ENCODE assay signal across 11 mouse cellular contexts in the genomic region with DNA sequence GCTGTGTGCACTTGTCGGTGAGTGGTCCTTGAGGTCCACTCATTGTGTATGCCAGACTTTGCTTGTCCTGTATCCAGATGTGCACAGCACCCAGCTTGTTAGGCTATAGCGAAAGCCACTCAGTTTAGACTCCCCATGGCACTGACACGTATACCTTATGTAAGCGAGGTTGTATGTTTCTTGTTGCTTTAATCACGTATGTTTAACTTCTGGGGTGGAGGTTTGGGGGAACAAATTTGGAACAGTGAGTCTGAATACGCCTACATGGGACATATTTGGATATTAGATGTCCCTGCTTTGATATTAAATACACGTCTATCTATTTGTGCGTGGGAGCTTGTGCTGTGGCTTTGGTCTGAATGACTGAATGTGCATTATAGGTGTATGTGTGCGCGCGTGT. TPM values are rescaled to one million over a fixed set of nuclear protein-coding genes. Genes with fewer than 3 reads are reported as not detected.
DNase-seq lines count a peak whose midpoint lies in the region; ATAC-seq lines count a peak whose summit lies in the region.
"Had no signal": no experiment of that assay in that cellular context is flagged by ENCODE, and none has a peak within 500 bp of the region (broad histone marks: within the 10 kb centered on the region; RNA-seq: fewer than 3 reads in every experiment).

No protein-coding gene starts in this region.

- H3K4me3 ChIP-seq in forebrain, embryonic 10.5 days = peak overlapping the region; percentile 22; the same call in 1 of the 2 replicates
- 0 out of 2 replicates have a peak overlapping the region, but pooled peaks have one; percentile 1 for H3K4me3 ChIP-seq in hindbrain, embryonic 14.5 days (replicated peaks; ENCODE audit: low read length)
- peak overlapping the region; percentile 6; the same call in 1 of the 2 replicates for H3K4me3 ChIP-seq in midbrain, embryonic 16.5 days (ENCODE audit: low read depth, low read length)
- H3K4me3 ChIP-seq: kidney, embryonic 15.5 days had no signal

- peaks cover 69% of the 10 kb centered on the region for H3K27me3 ChIP-seq in forebrain, embryonic 10.5 days (ENCODE audit: poor library complexity, severe bottlenecking)
- no peaks in the 10 kb centered on the region for H3K27me3 ChIP-seq in hindbrain, embryonic 14.5 days (ENCODE audit: control insufficient read depth, insufficient read depth, low read length)
- H3K27me3 ChIP-seq in midbrain, embryonic 16.5 days (ENCODE audit: control insufficient read depth, insufficient read depth, low read depth, low read length) = no peaks in the 10 kb centered on the region

- H3K4me1 ChIP-seq in forebrain, embryonic 10.5 days = peaks cover 74% of the 10 kb centered on the region
- H3K4me1 ChIP-seq in hindbrain, embryonic 14.5 days (replicated peaks; ENCODE audit: control insufficient read depth, insufficient read depth, low read length) = peaks cover 52% of the 10 kb centered on the region
- H3K4me1 ChIP-seq in midbrain, embryonic 16.5 days (ENCODE audit: control insufficient read depth, insufficient read depth, low read length) = peaks cover 56% of the 10 kb centered on the region

- ATAC-seq in frontal cortex, adult (ENCODE audit: low TSS enrichment) = peak; percentile 1
- 0 out of 2 replicates have a peak, but pooled peaks have one; percentile 0 for ATAC-seq in hindbrain, embryonic 14.5 days (ENCODE audit: low FRiP score)
- ATAC-seq in midbrain, embryonic 16.5 days = no peak; the same call in 1 of the 2 replicates
- no peak for ATAC-seq in monocyte, adult 5-6 weeks (replicated peaks; ENCODE audit: insufficient number of reproducible peaks, low FRiP score, low TSS enrichment, poor library complexity, severe bottlenecking)

- peak overlapping the region; percentile 95; the same call in 1 of the 2 replicates for H3K27ac ChIP-seq in forebrain, embryonic 10.5 days
- peak overlapping the region; percentile 97 for H3K27ac ChIP-seq in hindbrain, embryonic 14.5 days
- peak overlapping the region; percentile 97 for H3K27ac ChIP-seq in midbrain, embryonic 16.5 days (ENCODE audit: low read length)
- H3K27ac ChIP-seq: kidney, embryonic 15.5 days; macrophage had no signal

- intact Hi-C loops in gastrocnemius, postnatal 36 days (cut with DNase I) = no loop called here
- intact Hi-C loops in gastrocnemius, postnatal 14 days (cut with DNase I; ENCODE audit: low total_unique reads) = no loop called here

- H3K9me3 ChIP-seq in forebrain, embryonic 10.5 days = no peaks in the 10 kb centered on the region
- no peaks in the 10 kb centered on the region for H3K9me3 ChIP-seq in hindbrain, embryonic 14.5 days (ENCODE audit: control insufficient read depth, low read length)
- H3K9me3 ChIP-seq in midbrain, embryonic 16.5 days (replicated peaks; ENCODE audit: control insufficient read depth, low read length, poor library complexity, severe bottlenecking) = no peaks in the 10 kb centered on the region
- H3K9me3 ChIP-seq: kidney, embryonic 15.5 days had no signal

- 0 out of 2 replicates have a peak overlapping the region, but pooled peaks have one; percentile 32 for H3K9ac ChIP-seq in hindbrain, embryonic 14.5 days
- peak overlapping the region; percentile 31; the same call in 1 of the 2 replicates for H3K9ac ChIP-seq in midbrain, embryonic 16.5 days (ENCODE audit: low read depth, low read length)
- H3K9ac ChIP-seq: kidney, embryonic 15.5 days had no signal

- H3K36me3 ChIP-seq in forebrain, embryonic 10.5 days (replicated peaks) = no peaks in the 10 kb centered on the region
- no peaks in the 10 kb centered on the region for H3K36me3 ChIP-seq in hindbrain, embryonic 14.5 days (replicated peaks; ENCODE audit: control insufficient read depth, insufficient read depth)
- H3K36me3 ChIP-seq in midbrain, embryonic 16.5 days (ENCODE audit: control insufficient read depth, insufficient read depth, low read length) = no peaks in the 10 kb centered on the region
- H3K36me3 ChIP-seq: kidney, embryonic 15.5 days had no signal

- H3K4me2 ChIP-seq in hindbrain, embryonic 14.5 days (replicated peaks) = peak overlapping the region; percentile 61
- H3K4me2 ChIP-seq in midbrain, embryonic 16.5 days (ENCODE audit: low read length) = peak overlapping the region; percentile 59
- H3K4me2 ChIP-seq: kidney, embryonic 15.5 days had no signal

- DNase-seq in frontal cortex, postnatal 14 days (ENCODE audit: low spot score in 2 of 2) = no peak
- DNase-seq in forebrain, embryonic 10.5 days (ENCODE audit: extremely low spot score, low spot score) = no peak
- DNase-seq in hindbrain, embryonic 14.5 days (ENCODE audit: low spot score) = peak; percentile 29
- DNase-seq in gastrocnemius, postnatal 36 days = no peak
- no peak for DNase-seq in gastrocnemius, postnatal 14 days

- 76% methylated on average over 11 of the region's 11 CpGs for WGBS in forebrain, embryonic 10.5 days
- 45% methylated on average over 11 of the region's 11 CpGs for WGBS in hindbrain, embryonic 14.5 days
- 41% methylated on average over 11 of the region's 11 CpGs for WGBS in midbrain, embryonic 16.5 days

RNA-seq across cellular contexts. Expression of a gene that starts 2.4 kb away (rescaled TPM):
- 2.2 and 2.9 TPM in 2 replicates for polyA plus RNA-seq in forebrain, embryonic 10.5 days (2016; fragmentation: Nextera tagmentation; extraction: Ambion mirVana)
- polyA plus RNA-seq in hindbrain, embryonic 14.5 days (2014; fragmentation: Nextera tagmentation; extraction: Ambion mirVana) = 15.4 and 16.3 TPM in 2 replicates
- polyA plus RNA-seq in midbrain, embryonic 16.5 days (2015; fragmentation: Nextera tagmentation; extraction: Ambion mirVana) = 11.9 and 14.3 TPM in 2 replicates
- 1 to 10 TPM; 1.7 to 1.8 TPM for total RNA-seq in gastrocnemius, postnatal 36 days (2021)
- not detected in 3 replicates for total RNA-seq in monocyte, adult 5-6 weeks (2017)
- total RNA-seq in gastrocnemius, postnatal 14 days (2021) = 1 to 10 TPM; 2.6 to 3.3 TPM
- total RNA-seq: neutrophil, adult 5-6 weeks had no signal

RNA-seq across cellular contexts. Expression of a gene that starts 13.1 kb away (rescaled TPM):
- 30.0 and 31.0 TPM in 2 replicates for polyA plus RNA-seq in forebrain, embryonic 10.5 days (2016; fragmentation: Nextera tagmentation; extraction: Ambion mirVana)
- polyA plus RNA-seq in hindbrain, embryonic 14.5 days (2014; fragmentation: Nextera tagmentation; extraction: Ambion mirVana) = 23.9 and 24.0 TPM in 2 replicates
- 24.7 and 31.2 TPM in 2 replicates for polyA plus RNA-seq in midbrain, embryonic 16.5 days (2015; fragmentation: Nextera tagmentation; extraction: Ambion mirVana)
- total RNA-seq in gastrocnemius, postnatal 36 days (2021) = 1 to 10 TPM; 5.2 to 6.1 TPM
- total RNA-seq in monocyte, adult 5-6 weeks (2017) = 10.6 to 30.0 TPM (median 24.7 TPM) in 3 replicates
- total RNA-seq in gastrocnemius, postnatal 14 days (2021) = 1 to 10 TPM; 5.1 TPM

RNA-seq across cellular contexts. Expression of a gene that starts 52.1 kb away (rescaled TPM):
- polyA plus RNA-seq in forebrain, embryonic 10.5 days (2016; fragmentation: Nextera tagmentation; extraction: Ambion mirVana) = 0.93 and 1.0 TPM in 2 replicates
- 24.5 and 25.2 TPM in 2 replicates for polyA plus RNA-seq in hindbrain, embryonic 14.5 days (2014; fragmentation: Nextera tagmentation; extraction: Ambion mirVana)
- 25.4 and 29.9 TPM in 2 replicates for polyA plus RNA-seq in midbrain, embryonic 16.5 days (2015; fragmentation: Nextera tagmentation; extraction: Ambion mirVana)
- total RNA-seq in gastrocnemius, postnatal 36 days (2021) = 1 to 10 TPM in 1 of 2 experiments, under 1 TPM in 1; 0.99 to 1.3 TPM
- total RNA-seq in monocyte, adult 5-6 weeks (2017) = 88.5 to 148 TPM (median 139 TPM) in 3 replicates
- total RNA-seq in gastrocnemius, postnatal 14 days (2021) = 1 to 10 TPM; 1.4 to 1.5 TPM

Comparison
In these comparisons a context has a peak if more than half of its experiments do, and no peak if none do; other contexts are left out.
1. ATAC-seq: peak in frontal cortex, adult (single experiment) and hindbrain, embryonic 14.5 days (single experiment); none in midbrain, embryonic 16.5 days (single experiment) and monocyte, adult 5-6 weeks (single experiment).
2. RNA of a gene that starts 52.1 kb away (total RNA-seq): 88.5 to 148 TPM in monocyte, adult 5-6 weeks; 1.4 to 1.5 TPM in gastrocnemius, postnatal 14 days and 0.99 to 1.3 TPM in gastrocnemius, postnatal 36 days; every median in the first group is over 10 times any median in the second.
3. Peak in every context shown above with its lines, with median percentiles within 50 percentile points of each other: H3K27ac ChIP-seq and H3K4me3 ChIP-seq.